Mouse (Mus musculus) hindbrain, embryonic 16.5 days (tissue): Measurements from ENCODE around the gene Lrwd1. TPM values are rescaled to one million over a fixed set of nuclear protein-coding genes. Genes with fewer than 3 reads are reported as not detected.
"Not testable (repeated sequence)": the region's sequence is repeated elsewhere in the genome, so short reads cannot be mapped to it uniquely, and the experiment has no call there.

Experiments
- ATAC-seq: fragments of 200-750 bp; cut with Nextera tagmentation; 2 replicates; pipeline ENCODE4 v1.8.0; 2017; ENCODE audit warnings: moderate TSS enrichment, moderate library complexity
- H3K27ac ChIP-seq: fragments of 300-500 bp; sonication (generic); 2 replicates; pipeline ENCODE4 v1.5.1; 2014; ENCODE audit warnings: low read depth, mild to moderate bottlenecking, control low read depth, low read length, moderate library complexity
- H3K27me3 ChIP-seq: fragments of 300-500 bp; sonication (generic); replicated peaks from 2 replicates; pipeline ENCODE4 v1.6.1; 2014; ENCODE audit warnings: low read length; ENCODE audit not compliant: control insufficient read depth, insufficient read depth
- H3K36me3 ChIP-seq: fragments of 300-500 bp; sonication (generic); 2 replicates; pipeline ENCODE4 v1.6.1; 2014; ENCODE audit warnings: mild to moderate bottlenecking, low read length, moderate library complexity, mixed read lengths; ENCODE audit not compliant: control insufficient read depth, insufficient read depth
- H3K4me1 ChIP-seq: fragments of 300-500 bp; sonication (generic); 2 replicates; pipeline ENCODE4 v1.6.1; 2014; ENCODE audit warnings: low read depth, low read length; ENCODE audit not compliant: control insufficient read depth, insufficient read depth
- H3K4me2 ChIP-seq: fragments of 300-500 bp; sonication (generic); 2 replicates; pipeline ENCODE4 v1.6.1; 2014; ENCODE audit warnings: mild to moderate bottlenecking, low read length, control low read depth, moderate library complexity
- H3K4me3 ChIP-seq: fragments of 300-500 bp; sonication (generic); 2 replicates; pipeline ENCODE4 v1.5.1; 2014; ENCODE audit warnings: mild to moderate bottlenecking, low read length, control low read depth, moderate library complexity
- H3K9ac ChIP-seq: fragments of 300-500 bp; sonication (generic); 2 replicates; pipeline ENCODE4 v1.6.1; 2014; ENCODE audit warnings: low read depth, mild to moderate bottlenecking, control low read depth, low read length, moderate library complexity
- H3K9me3 ChIP-seq: fragments of 300-500 bp; sonication (generic); 2 replicates; pipeline ENCODE4 v1.6.1; 2014; ENCODE audit warnings: mild to moderate bottlenecking, low read length, moderate library complexity; ENCODE audit not compliant: control insufficient read depth
- WGBS: fragments of 180-500 bp; shearing (Covaris S2); extraction: QIAGEN DNeasy Blood & Tissue Kit; methylation state at CpG from one replicate; pipeline ENCODE4 v1.1.7; 2014; 5-methylcytosine and 5-hydroxymethylcytosine counted together
- polyA plus RNA-seq: library from polyadenylated mRNA; unstranded; fragments of >200 nt; fragmentation: Nextera tagmentation; extraction: Ambion mirVana; gene quantifications from 2 replicates; pipeline ENCODE4 v1.2.1, GENCODE M21; 2015

Lrwd1 gene
- polyA plus RNA-seq, 1 experiment from 2014 or later: 25.2 TPM

DNA sequence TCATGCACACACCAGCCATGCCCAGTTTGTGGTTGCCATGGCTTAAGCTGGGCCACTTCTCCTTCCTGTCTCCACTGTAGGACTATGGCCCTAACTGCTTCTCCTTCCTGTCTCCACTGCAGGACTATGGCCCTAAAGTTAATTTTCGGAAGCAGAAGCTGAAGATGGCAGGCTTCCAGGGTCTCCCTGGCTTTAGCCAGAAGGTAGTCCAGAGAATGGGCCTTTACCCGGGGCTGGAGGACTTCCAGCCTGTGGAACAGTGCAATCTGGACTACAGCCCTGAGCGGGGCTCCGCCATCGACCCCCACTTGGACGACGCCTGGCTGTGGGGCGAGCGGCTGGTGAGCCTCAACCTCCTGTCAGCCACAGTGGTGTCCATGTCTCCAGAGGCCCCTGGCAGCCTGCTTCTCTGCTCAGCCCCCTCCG is 4.2 kb upstream of the Lrwd1 start:
- peaks cover 9% of the 10 kb centered on the region for H3K4me1 ChIP-seq
- no peak overlapping the region for H3K4me2 ChIP-seq
- no peak overlapping the region for H3K9ac ChIP-seq
- no peak overlapping the region for H3K27ac ChIP-seq
- WGBS: 90% methylated on average over 10 of the region's 10 CpGs
- H3K4me3 ChIP-seq: no peak overlapping the region
- no peaks in the 10 kb centered on the region for H3K27me3 ChIP-seq
- peaks cover 21% of the 10 kb centered on the region for H3K36me3 ChIP-seq
- ATAC-seq: no peak
- no peaks in the 10 kb centered on the region for H3K9me3 ChIP-seq

DNA sequence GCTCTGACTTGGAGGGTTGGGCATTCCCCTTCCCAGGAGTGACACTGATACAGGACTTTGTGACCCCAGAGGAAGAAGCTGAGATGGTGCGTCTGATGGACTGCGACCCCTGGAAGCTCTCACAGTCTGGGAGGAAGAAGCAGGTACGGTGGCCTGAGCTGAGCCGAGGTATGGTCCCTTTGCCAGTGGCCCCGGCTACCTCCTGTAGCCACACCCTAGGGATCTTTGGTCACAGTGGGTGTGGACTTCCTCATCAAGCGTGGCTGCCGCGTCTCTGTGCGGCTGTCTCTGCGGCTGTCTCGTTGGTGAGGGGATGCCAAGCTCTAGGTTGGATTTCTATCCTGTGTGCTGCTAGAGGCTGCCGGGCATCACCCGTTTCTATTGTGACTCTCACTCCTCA is 3.5 kb upstream of the Lrwd1 start:
- H3K9me3 ChIP-seq: no peaks in the 10 kb centered on the region
- ATAC-seq: no peak
- H3K9ac ChIP-seq: no peak overlapping the region
- no peak overlapping the region for H3K4me3 ChIP-seq
- H3K27ac ChIP-seq: no peak overlapping the region
- WGBS: 96% methylated on average over 13 of the region's 13 CpGs
- peaks cover 21% of the 10 kb centered on the region for H3K36me3 ChIP-seq
- no peaks in the 10 kb centered on the region for H3K27me3 ChIP-seq
- peaks cover 15% of the 10 kb centered on the region for H3K4me1 ChIP-seq
- no peak overlapping the region for H3K4me2 ChIP-seq

DNA sequence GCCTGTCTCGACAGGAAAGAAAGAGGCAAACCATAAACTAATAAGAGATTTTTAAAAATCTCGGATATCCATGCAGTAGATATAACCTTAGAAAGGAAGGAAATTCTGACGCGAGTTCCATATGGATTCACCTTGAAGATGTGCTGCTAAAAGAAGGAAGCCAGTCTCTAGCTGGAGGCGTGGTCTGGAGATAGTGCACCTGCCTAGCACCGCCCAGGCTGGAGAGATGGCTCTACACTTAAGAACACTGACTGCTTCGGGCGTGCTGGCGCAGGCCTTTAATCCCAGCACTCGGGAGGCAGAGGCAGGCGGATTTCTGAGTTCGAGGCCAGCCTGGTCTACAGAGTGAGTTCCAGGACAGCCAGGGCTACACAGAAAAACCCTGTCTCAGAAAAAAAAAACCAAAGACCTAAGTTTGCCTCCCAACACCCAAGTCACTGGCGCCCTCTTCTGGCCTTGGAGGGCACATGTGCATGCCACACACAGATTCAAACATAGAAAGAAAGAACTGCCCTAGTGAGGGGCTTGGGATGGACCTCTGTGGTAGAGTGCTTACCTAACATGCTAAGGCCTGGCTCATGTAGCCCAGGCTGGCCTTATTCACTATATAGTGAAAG is 1.9 kb upstream of the Lrwd1 start:
- H3K36me3 ChIP-seq: peaks cover 21% of the 10 kb centered on the region
- no peak for ATAC-seq
- H3K9me3 ChIP-seq: no peaks in the 10 kb centered on the region
- 79% methylated on average over 13 of the region's 13 CpGs for WGBS
- H3K27me3 ChIP-seq: no peaks in the 10 kb centered on the region
- no peak overlapping the region for H3K27ac ChIP-seq
- H3K4me2 ChIP-seq: no peak overlapping the region
- no peak overlapping the region for H3K9ac ChIP-seq
- no peak overlapping the region for H3K4me3 ChIP-seq
- peaks cover 15% of the 10 kb centered on the region for H3K4me1 ChIP-seq

DNA sequence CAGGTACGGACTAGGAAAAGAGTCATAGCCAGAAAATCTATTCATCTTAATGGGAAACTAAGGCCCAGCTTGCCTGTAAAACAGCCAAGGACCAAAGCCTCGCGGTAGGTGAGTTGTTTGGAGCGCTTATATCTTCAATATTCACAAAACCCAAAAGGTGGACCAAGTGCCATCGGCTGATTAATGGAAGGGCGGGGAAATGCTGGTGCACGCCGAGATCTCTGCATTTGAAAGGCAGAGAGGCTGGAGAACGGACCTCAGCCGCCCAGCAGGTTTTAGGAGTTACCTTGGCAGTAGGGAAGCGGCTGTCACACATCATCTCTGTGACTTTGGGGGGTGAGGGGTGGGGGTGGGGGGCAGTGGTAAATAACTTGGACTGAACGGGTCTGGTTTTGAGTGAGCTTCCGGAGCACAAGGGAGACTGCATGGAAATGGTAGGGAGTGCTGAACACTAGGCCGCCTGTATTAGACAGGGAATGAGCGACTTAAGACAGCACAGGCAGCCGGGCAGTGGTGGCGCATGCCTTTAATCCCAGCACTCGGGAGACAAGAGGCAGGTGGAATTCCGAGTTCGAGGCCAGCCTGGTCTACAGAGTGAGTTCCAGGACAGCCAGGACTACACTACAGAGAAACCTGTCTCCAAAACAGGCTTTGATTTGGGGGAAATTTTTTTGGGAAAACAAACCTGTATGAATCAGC is 567 bp upstream of the Lrwd1 start:
- 7% methylated on average over 20 of the region's 20 CpGs for WGBS
- H3K4me3 ChIP-seq: peak overlapping the region; percentile 79
- no peaks in the 10 kb centered on the region for H3K27me3 ChIP-seq
- peak overlapping the region; percentile 74 for H3K4me2 ChIP-seq
- H3K9me3 ChIP-seq: no peaks in the 10 kb centered on the region
- ATAC-seq: no peak; the same call in 1 of the 2 replicates
- peak overlapping the region; percentile 77 for H3K9ac ChIP-seq
- H3K27ac ChIP-seq: peak overlapping the region; percentile 65
- peaks cover 26% of the 10 kb centered on the region for H3K36me3 ChIP-seq
- peaks cover 15% of the 10 kb centered on the region for H3K4me1 ChIP-seq

DNA sequence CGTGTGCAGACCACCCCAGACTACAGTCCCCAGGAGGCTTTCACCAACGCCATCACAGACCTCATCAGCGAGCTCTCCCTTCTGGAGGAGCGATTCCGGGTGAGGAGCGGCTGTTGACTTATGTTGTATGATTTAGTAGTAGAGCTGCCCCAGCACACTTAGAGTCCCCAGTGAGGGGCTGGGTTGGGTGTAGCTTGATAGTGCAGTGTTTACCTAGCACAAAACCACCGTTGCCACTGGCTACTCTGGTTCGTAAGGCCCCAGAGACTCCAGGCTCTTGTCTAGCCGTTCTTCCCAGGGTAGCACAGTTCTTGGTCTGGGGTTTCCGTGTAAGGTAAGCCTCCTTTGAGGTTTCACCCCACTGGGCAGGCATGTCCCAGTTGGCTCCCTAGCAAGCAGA is 13.7 kb downstream of the Lrwd1 start:
- Histone ChIP-seq H3K36me3 (peaks cover 34% of the 10 kb centered on the region), H3K9ac (no peak overlapping the region), H3K4me2 (no peak overlapping the region), H3K9me3 (no peaks in the 10 kb centered on the region), H3K4me1 (peaks cover 12% of the 10 kb centered on the region), H3K4me3 (no peak overlapping the region), H3K27ac (no peak overlapping the region), H3K27me3 (no peaks in the 10 kb centered on the region)
- no peak for ATAC-seq
- WGBS: 89% methylated on average over 10 of the region's 10 CpGs

DNA sequence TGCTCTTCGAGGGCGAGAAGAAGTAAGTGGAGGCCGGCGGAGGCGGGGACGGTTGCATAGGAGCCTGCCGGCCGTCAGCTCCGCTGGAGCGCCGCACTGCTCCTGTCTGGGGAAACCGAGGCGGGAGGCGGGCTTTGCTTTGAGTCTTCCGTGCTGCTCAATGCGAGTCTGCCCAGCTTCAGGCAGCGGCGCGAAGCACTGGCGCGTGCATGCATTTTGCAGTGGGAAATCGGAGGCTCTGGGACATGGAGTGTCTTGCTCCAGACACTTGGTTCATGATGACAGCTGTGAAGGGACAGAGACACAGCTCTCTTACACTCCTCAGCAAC is 19.1 kb downstream of the Lrwd1 start:
- Histone ChIP-seq H3K4me2 (peak overlapping the region; percentile 92), H3K36me3 (peaks cover 10% of the 10 kb centered on the region), H3K27ac (peak overlapping the region; percentile 78), H3K9me3 (no peaks in the 10 kb centered on the region), H3K4me1 (peaks cover 17% of the 10 kb centered on the region), H3K27me3 (no peaks in the 10 kb centered on the region), H3K9ac (peak overlapping the region; percentile 87), H3K4me3 (peak overlapping the region; percentile 88)
- ATAC-seq: peak; percentile 64
- 1% methylated on average over 20 of the region's 22 CpGs for WGBS

DNA sequence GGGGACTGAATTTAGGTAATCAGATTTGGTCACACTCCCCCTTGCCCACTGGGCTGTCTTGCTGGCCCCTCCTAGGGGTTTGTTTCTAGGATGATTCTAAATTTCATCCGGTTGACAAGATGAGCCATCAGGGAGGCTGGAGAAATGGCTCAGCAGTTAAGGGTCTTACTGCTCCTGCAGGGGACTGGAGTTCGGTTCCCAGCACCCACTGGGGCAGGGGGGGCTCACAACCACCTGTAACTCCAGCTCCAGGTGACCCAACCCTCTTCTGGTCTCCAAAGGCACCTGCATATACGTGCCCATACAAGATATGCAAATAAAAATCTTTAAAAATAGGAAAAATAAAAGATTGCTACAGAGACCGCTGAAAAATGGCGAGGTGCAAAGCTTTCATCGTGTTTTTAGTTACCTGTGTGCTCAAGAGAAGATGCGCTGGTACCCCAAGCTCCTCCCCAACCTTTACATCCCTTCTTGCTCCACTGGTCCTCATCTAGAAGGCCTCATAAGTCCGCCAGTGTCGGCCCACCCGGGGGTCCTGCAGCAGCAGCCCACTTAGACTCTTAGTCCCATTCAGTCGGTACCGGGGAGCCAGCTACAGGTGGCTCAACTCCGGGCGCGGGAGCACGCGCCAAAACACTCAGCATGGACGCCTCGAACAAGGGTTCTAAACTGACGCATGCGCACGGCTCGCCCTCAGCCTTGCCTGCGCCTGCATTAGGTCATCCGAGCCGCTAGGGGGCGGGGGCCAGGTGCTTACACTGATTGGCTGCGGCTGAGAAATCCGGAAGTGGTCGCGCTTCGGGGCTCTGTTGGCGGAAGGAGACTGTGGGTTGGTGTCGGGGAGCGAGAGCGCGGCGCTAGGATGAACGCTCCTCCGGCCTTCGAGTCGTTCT is 19.7 kb downstream of the Lrwd1 start, which contains the start of gene Polr2j:
Gene Polr2j, plus strand, starts transcription at position 741 of the 893 bp plus-strand sequence.
- Histone ChIP-seq H3K9me3 (no peaks in the 10 kb centered on the region), H3K4me3 (peak within 1 kb of the TSS; percentile 88)
- 2% methylated on average over 42 of the region's 42 CpGs for WGBS

DNA sequence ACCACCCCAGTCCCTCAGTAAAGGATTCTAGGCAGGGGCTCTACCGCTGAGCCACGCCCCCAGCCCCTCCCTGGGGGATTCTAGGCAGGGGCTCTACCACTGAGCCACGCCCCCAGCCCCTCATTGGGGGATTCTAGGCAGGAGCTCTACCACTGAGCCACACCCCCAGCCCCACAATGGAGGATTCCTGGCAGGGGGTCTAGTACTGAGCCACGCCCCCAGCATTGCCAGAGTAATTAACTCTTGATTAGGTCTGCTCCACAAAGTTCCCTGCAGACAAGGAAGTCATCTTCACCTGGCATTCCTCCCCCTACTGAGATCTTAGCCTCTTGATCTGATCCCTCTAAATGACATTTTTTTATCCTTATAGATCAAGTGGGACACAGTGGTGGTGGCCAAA is 22.3 kb downstream of the Lrwd1 start:
- 24% methylated on average over 3 of the region's 4 CpGs for WGBS
- H3K4me3 ChIP-seq, H3K27me3 ChIP-seq, H3K9me3 ChIP-seq, H3K4me2 ChIP-seq, H3K27ac ChIP-seq, ATAC-seq, H3K36me3 ChIP-seq, H3K9ac ChIP-seq: not testable (repeated sequence)
- H3K4me1 ChIP-seq: peaks cover 14% of the 10 kb centered on the region

More for the DNA sequence above, 19.7 kb downstream of the Lrwd1 start, which contains the start of gene Polr2j:
- H3K36me3 ChIP-seq: peaks cover 6% of the 10 kb centered on the region
- peak within 1 kb of the TSS; percentile 92 for H3K4me2 ChIP-seq
- ATAC-seq: peak; percentile 97
- H3K27ac ChIP-seq: peak within 1 kb of the TSS; percentile 78
- peaks cover 17% of the 10 kb centered on the region for H3K4me1 ChIP-seq
- H3K9ac ChIP-seq: peak within 1 kb of the TSS; percentile 87
- H3K27me3 ChIP-seq: no peaks in the 10 kb centered on the region

DNA sequence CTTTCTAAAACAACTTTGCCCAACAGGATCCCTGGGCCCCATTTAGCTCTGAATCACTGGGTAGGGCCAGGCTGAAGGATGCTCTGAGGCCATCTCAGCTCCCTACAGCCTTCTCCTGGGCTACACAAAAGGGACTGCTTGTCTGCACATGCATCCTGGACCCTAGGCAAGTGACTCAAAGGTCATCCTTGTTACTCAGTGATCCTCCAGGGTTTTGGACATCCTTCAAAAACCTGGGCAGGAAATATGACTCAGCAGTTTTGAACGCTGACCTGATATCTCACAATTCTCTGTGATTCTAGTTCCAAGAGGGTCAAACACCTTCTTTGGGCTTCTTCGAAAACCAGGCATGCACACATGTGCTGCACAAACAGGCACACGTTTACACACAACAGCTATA is 26.8 kb downstream of the Lrwd1 start:
- H3K9me3 ChIP-seq: 0 out of 2 replicates have a peak, but pooled peaks cover 2% of the 10 kb centered on the region
- no peak overlapping the region for H3K9ac ChIP-seq
- no peak overlapping the region for H3K4me2 ChIP-seq
- no peaks in the 10 kb centered on the region; the same call in 1 of the 2 replicates for H3K36me3 ChIP-seq
- H3K4me3 ChIP-seq: no peak overlapping the region
- no peak overlapping the region for H3K27ac ChIP-seq
- 86% methylated on average over 3 of the region's 3 CpGs for WGBS
- H3K4me1 ChIP-seq: no peaks in the 10 kb centered on the region
- H3K27me3 ChIP-seq: no peaks in the 10 kb centered on the region
- ATAC-seq: no peak
